Mouse (Mus musculus): ENCODE measurements around the gene Cep104.

GRCm38 (mm10) chr4:153975292-153975662, 283 bp downstream of the Cep104 start:
- TF ChIP-seq POLR2A (IDR thresholded peaks at IDR 0.05; ENCODE audit: low read depth, low read length) (no peak), CTCF (conservative IDR thresholded peaks at IDR 0.05; ENCODE audit: insufficient read depth, insufficient read length, low read depth, low read length) (no peak)
